Mouse (Mus musculus) common myeloid progenitor, adult 5-6 weeks (primary cell): ENCODE results near the gene Klrb1. TPM values are rescaled to one million over a fixed set of nuclear protein-coding genes. Genes with fewer than 3 reads are reported as not detected.
A peak's percentile ranks its signal among the peaks of the same experiment; 100 is the strongest.
"Not testable (repeated sequence)": the region's sequence is repeated elsewhere in the genome, so short reads cannot be mapped to it uniquely, and the experiment has no call there.

ENCODE experiments used
- ATAC-seq: replicated peaks from 2 replicates; pipeline ENCODE4 v1.8.0; 2016; ENCODE audit warnings: low read depth, mild to moderate bottlenecking, moderate TSS enrichment, inconsistent platforms; ENCODE audit not compliant: poor library complexity, severe bottlenecking
- total RNA-seq: library from RNA; stranded (forward); fragments of 200-1000, 187-1606 nt; gene quantifications from 2 replicates; pipeline ENCODE4 v1.2.3, GENCODE M21; 2017

Klrb1 gene
- not detected in 2 replicates for total RNA-seq

- ATAC-seq = no peak
Measured at GRCm38 (mm10) chr6:128722959-128723358, at the start of gene Klrb1. TSS of gene Klrb1 (minus strand) at chr6:128723059.

DNA sequence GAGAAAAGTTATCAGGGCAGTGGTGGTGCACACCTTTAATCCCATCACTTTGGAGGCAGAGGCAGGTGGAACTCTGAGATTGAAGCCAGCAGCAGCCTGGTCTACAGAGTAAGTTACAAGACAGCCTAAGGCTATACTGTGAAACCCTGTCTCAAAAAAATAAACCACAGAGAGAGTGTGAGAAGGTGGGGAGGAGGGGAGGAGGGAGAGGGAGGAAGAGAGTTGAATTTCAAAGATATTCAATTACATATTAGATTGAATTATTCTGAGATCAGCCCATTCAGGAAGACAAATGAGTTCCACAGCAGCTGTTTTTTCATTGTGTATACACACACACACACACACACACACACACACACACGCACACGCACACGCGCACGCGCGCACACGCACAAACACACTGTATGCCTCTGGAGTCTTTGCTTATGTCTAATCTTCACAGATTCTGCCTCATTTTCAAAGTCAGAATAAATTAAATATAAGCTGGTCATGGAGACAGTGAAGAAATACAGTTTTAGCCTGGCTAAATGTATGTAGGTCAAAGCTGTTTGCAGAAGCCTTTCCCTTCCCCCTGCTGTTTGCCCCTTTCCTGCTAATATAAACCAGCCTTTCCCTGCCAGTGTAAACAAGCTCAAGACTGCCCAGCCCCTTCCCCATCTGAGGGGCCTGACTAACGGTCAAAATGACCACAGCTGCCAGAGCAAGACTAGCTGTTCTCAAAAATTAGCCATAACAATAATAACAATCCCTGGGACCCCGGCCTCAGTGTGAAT, 46.8 kb upstream of the Klrb1 start:
- ATAC-seq = no peak

DNA sequence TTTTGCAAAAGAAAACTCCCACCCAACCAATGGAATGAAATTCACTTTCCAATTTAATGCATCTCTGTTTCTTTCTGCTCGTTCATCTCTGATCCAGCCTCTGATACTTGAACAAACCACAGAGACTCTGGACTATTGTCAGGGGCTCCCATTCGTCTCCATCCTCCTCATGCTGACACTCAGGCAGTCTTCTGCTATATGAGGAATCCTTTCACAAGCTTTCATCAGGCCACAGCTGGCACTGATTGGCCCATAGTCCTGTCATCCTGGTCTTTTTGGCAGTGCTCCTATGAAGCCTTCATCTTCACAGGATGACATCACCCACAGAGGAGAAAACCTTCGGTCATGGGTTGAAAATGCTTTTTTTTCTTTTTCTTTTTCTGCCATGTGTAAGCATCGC, 45.2 kb upstream of the Klrb1 start:
- ATAC-seq = no peak

DNA sequence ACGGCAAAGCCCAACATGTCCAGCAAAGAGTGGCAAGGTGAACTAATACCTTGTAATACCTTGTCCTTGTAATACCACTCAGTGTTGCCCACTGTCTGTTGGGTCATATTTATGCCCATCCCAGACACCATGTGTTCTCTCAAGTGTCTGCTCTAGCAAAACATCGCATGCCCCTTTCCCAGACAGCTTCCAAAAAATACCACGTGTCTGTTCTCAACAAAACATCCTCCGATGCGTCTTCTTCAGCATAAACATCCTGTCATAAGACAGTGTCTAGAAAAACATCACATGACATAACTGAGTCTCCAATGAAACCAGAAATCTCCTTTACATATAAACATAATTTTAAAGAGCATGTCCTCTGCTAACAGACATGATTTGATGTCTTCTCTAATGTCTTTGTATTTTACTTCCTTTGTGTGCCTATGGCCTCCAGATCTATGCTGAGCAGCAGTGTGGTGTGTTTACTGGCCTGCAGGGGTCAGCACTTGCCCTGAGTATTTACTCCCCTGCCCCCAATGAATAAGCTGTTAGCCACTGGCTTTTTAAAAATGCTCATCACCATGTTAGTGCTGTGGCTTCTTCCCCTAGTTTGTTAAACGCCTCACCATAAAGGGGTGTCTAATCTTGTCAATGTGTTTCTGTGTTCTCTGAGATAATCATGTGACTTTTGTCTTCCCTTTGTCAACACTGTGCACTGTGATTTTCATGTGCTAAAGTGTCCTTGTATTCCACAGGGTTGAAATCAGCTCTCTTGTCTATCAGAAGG, 43.8 kb upstream of the Klrb1 start:
- ATAC-seq = peak; percentile 77

DNA sequence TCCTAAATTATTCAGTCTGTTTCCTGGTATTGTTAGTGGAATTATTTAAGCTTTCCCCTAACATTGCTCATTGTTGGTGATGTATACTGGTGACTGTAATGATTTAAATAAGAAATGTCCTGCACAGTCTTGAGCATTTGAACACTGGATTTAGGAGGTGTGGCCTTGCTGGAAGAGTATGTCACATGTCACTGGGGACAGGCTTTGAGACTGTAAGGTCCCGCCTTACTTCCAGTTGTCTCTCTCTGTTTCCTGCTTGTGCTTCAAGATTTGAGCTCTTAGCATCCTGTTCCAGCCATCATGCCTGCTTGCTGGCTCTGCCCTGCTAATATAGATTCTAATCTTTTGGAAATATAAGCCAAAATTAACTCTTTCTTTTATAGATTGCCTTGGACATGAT, 42.4 kb upstream of the Klrb1 start:
- no peak for ATAC-seq

DNA sequence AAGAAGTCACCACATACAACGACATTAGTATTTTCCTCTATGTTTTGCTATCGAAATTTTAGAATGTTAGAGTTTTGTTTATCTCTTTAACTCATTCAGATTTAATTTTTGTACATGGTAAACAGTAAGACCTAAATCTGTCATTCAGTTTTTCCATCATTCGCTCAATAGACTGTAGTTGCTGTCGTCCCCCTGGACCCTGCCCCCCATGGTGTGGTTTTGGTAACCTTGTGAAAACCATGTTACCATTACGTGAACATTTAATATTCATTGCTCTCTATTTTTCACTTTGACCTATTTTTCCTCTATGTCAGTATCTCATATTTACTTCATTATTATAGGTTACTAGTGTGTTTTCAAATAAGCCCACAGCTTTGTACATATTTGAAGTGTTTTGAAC, 41.7 kb upstream of the Klrb1 start:
- no peak for ATAC-seq

- ATAC-seq = peak; percentile 76
Measured at GRCm38 (mm10) chr6:128763736-128764523, 41.1 kb upstream of the Klrb1 start.

- not testable (repeated sequence) for ATAC-seq
Measured at GRCm38 (mm10) chr6:128762892-128763670, 40.2 kb upstream of the Klrb1 start.

DNA sequence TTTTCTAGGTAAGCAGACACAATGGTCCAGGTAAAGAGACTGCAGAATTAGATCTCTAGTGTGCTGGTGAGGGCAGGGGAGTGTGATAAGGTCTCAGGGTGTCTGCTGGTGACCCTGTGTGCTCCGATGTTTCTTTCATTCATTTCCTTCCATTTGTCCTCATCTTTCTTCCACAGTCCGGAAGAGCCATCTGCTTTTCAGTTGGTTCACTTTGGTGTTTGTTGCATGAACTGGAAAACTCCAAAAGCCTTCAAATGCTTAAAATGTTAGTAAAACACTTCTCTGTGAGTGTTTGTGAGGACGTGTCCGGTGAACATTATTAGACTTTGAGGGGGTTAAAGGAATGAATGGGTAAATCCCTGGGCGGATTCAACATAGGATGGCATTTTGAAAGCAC, 38.3 kb upstream of the Klrb1 start:
- ATAC-seq = no peak

DNA sequence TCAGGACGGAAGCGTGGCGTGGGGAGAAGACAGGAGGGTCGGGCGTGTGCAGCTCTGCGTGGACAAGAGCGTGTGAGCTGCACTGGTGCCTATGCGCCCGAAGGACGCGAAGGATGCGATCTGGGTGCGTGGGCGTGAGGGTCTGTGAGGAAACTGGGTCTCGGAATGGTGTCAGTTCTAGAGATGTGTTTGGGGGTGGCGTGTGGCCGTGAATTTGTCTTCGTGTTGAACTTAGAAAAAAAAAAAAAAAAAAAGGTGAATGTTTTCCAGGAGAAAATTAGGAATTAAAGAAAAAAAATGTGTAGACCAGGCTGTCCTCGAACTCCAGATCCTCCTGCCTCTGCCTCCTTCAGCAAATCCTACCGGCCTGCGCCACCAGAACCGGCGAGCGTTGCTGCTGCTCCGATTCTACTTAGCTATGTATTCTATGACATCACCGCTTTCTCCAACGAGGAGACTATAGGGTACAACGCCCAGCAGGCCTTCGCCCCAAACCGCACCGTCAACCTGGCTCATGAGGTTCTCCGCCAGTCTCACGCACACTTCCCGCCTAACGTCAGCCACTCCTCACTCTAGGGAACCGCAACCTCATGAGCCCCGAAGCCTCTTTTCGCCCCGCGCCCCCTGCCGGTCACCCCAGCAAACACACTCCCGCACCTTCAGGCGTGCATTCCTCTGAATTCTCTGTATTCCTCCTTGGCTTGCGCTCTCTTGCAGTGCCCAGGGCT, 37.7 kb upstream of the Klrb1 start:
- ATAC-seq = peak; percentile 64

DNA sequence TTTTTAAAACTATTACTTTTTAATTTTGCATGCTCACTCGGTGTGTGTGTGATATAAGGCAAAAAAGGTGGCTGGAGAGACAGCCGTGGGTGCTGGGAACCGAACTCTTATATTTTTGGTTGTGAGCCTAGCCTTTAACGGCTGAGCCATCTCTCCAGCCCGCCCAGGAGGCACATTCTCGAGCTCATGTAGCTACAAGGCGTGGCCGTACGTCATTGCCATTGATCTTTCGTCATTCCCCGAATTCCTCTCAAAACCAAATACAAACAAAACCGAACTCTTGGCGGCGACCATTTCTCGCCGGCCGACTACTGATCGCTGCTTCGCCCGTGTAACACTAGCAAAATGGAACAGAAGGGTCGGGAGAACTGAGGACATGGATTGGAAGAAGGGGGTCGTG, 37.2 kb upstream of the Klrb1 start:
- ATAC-seq = peak; percentile 38

DNA sequence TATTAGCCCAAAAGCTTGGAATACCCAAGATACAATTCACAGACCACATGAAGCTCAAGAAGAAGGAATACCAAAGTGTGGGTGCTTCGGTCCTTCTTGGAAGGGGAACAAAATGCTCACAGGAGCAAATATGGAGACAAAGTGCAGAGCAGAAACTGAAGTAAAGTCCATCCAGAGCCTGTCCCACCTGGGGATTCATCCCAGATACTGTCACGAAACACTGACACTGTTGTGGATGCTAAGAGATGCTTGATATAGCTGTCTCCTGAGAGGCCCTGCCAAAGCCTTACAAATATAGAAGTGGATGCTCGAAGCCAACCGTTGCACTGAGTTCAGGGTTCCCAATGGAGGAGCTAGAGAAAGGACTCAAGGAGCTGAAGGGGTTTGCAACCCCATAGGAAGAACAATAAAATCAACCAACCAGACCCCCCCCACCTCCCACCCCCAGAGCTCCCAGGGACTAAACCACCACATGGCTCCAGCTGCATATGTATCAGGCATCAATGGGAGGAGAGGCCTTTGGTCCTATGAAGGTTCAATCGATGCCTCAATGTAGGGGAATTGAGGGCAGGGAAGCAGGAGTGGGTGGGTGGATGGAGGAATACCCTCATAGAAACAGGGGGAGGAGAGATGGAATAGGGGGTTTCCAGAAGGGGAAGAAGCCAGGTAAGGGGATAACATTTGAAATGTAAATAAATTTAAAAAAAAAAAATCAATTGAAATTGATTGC, 36.5 kb upstream of the Klrb1 start:
- no peak for ATAC-seq

DNA sequence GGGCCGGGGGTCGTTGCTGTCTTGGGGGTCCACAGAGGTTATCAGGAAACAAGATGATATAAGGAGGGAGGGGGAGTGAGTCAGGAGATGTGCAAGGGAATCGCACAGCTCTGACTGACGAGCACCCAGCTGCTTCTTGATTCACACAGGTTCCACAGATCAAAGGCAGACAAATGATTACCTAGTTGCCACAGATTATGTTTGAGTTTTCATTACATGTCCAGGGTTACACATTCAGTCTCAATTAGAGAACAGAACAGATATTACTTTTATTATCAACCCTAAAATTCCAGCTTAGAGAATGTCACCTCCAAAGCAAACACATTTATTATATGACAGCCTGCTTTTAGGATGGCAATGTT, 32.5 kb upstream of the Klrb1 start:
- ATAC-seq = not testable (repeated sequence)

DNA sequence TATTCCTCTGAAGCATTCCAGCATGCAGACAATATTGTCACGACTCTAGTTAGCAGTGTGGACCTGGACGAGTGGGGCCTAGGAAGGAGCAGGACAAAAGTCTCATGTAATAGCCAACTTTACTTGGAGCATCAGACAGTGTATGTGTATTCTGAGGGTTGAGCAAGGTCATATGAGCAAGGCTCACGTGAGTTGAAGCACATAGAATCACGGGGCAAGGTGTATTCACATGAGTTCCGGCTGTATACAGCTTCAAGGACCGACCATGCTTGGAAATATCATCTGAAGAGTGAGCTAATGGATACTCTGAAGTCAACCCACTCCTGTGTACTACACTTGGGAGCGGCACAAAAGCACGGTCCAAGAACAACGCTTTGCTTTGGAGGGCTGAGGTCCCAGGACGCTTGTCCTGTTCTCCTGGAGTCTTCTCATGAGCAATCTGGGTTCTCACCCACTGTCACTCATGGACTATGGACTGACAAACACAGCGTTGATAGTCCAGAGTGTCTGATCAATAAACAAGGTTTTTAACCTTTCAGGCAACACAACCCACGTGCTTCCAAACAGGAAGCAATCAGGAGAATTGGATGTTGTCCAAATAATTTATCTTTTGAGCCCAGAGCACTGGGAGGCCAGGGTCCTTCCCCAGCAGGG, 32.0 kb upstream of the Klrb1 start:
- not testable (repeated sequence) for ATAC-seq

GRCm38 (mm10) chr6:128754265-128754664, 31.4 kb upstream of the Klrb1 start:
- peak; percentile 96 for ATAC-seq

- peak; percentile 98 for ATAC-seq
Measured at GRCm38 (mm10) chr6:128753610-128754224, 30.9 kb upstream of the Klrb1 start.

- not testable (repeated sequence) for ATAC-seq
Measured at GRCm38 (mm10) chr6:128747006-128747405, 24.1 kb upstream of the Klrb1 start.

GRCm38 (mm10) chr6:128737445-128737844, 14.6 kb upstream of the Klrb1 start:
- ATAC-seq = no peak
